Mouse (Mus musculus) adrenal gland, adult (tissue): ENCODE data around the gene Bub1b.
A peak's percentile ranks its signal among the peaks of the same experiment; 100 is the strongest.
"Not testable (repeated sequence)": the region's sequence is repeated elsewhere in the genome, so short reads cannot be mapped to it uniquely, and the experiment has no call there.

Source experiments
- DNase-seq, 2 experiments: peaks; one replicate each; pipeline ENCODE4 v3.0.0; 2022 to 2023; ENCODE audit warnings: low spot score in 1 of 2; ENCODE audit not compliant: inconsistent age in 2 of 2

Gene Bub1b

DNA sequence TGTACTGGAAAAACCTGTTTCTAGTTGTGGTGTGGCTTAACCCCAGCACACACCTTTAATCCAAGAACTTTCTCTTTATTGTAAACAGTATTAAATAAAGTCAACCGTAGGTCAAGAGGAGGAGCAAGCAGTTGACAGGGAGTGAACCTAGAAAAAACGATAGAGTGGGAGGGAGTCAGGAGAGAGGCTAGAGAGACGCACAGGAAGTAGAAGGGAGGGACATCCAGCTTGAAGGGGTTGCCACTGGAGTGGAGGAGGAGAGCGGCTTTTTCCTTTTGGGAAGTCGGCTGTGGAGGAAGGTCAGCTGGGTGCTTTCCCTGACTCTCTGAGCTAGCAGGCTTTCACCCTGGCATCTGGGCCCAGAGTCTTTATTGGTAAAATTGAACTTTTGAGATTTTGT, 9.0 kb downstream of the Bub1b start:
- no peak for DNase-seq

DNA sequence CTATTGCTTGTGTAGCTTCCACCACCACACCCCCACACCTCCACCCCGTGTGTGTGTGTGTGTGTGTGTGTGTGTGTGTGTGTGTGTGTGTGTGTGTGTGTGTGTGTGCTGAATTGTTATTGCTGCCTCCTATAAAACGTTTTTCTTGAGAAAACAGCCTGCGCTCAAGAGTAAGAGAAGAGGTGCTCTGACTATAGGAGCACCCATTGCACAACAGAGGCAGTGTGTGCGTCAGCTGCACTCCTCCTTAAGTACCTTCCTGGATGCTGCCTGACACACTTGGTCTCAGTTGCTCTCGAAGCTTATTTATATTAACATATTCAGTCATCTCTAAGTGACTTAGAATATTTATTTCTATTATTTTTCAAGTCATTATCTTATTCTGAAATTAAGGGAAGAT, 20.0 kb downstream of the Bub1b start:
- no peak for DNase-seq

DNA sequence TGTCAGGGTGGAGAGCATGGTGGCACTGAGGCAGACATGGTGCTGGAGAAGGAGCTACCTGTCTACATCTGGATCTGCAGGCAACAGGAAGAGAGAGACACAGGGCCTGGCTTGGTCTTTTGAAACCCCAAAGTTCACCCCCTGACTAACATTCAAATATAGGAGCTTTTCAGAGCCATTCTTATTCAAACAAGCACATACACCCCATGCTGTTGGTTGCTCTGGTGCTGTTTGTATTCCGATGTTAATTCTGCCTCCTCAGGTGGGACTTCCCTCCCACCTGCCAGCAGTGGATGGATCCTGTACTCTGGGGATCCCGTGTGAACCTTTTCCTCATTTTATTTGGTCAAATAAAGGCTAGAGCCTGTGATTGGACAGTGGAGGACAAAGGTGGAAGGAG, 22.1 kb downstream of the Bub1b start:
- DNase-seq, result no peak

DNA sequence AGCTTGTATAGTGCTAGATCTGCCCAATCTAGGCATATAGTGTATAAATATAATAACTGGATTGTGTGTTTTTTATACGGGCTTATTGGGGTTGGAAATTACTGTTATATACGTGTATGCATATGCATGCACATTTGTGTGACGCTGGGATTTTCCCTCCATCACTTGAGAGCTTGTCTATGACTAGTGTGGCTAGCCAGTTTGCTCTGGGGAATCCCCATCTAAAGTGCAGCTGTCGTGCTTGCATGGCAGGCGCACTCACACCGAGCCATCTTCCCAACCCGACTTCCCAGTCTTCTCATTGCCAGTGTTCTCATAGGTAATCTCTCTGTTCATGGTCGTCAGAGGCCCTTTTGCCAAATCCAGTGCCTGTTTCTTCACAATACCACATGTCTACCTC, 22.6 kb downstream of the Bub1b start:
- no peak for DNase-seq

DNA sequence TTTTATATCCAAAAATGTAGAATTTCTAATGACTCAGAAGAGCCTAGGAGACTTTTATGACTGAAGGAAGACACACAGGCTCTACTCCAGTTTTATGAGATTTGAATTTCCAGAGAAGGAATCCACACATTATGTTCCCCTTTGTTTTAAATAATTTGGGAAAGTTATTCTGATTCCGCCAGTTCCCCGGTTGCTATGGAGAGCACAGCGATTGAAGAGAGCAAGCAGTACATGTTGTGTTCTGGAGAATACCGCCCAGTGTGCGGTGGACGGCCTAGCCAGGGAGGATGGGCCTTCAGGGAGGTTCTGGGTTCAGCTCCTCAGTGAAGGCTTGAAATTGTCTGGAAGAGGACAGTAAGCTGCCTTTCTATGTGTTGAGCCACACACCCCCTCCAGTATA, 31.3 kb downstream of the Bub1b start:
- DNase-seq, result no peak

DNA sequence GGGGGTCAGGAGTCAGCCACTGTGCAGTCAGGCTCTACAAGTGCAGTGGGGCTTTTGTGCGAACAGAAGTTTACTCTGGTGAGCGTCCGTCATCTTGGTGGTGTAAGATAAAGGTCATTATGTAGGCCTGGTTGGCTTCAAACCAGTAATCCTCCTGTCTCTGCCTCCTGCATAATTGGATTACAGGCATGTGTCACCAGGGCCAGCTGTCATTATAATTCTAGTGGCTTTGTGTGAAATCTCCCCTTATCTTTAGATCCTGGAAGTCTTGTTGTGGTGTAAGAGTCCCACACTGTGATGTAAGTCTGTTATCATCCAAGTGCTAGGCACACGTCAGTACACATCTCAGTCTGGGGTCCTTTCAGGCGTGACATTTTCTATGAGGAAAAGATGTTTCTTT, 35.4 kb downstream of the Bub1b start:
- no peak for DNase-seq

DNA sequence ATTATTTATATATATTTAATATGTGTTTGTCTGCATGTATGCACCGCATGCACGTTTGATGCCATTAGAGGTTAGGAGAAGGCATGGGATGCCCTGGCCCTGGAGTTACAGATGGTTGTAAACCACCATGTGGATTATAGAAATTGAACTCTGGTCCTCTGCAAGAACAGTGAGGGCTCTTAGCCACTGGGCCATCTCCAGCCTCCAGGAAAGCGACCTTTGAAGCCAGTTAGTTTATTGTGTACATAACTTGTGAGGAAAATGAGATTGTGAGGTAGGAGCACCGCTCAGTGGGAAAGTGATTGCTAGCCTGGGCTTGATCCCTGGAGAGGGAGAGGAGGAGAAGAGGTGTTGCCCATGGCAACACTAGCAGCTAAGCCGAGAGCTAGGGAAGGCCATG, 39.2 kb downstream of the Bub1b start:
- DNase-seq, result no peak

DNA sequence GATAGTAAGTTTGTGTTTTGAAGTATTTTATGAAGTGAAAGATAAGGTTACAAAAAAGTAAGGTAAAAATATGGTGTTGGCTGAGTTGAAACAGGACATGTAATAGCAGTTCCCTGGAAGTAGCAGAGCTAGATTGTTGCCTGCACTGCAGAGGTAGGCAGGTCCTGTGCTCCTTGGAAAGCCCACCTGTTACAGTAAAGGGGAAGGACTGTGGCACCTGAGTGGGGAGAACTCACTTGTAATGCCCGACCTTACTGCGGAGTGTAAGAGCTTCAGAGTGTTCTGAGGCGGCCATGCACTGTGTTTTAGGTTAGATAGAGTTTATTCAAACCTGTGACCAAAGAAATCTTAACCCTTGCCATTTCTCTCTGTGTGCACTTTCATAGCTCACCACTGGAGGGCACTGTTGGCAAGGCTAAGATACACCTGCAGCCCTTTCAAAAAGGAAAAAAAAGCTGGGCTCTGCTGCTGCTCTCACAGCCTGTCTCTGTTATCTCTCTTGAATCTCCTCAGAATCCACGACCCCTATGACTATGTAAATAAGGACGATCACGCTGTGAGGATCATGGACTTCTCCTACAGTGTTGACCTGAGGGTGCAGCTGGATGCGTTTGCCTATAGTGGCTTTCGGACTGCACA, 40.0 kb downstream of the Bub1b start:
- peak; percentile 61 to 91 for DNase-seq

DNA sequence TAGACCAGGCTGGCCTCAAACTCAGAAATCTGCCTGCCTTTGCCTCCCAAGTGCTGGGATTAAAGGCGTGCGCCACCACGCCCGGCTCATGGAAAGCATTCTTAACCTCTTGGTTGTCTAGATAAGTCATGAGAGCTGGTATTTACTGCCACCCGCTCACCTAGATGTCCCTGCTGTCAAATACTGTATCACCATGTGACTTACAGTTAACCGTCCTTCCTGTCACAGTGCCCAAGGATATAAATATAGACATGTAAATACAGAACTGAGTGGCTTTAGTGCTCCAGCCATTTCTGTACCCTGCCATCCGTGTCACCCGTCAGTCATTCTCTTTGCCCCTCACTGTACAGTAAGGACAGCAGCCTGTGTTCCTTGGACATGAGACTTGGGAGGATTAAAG, 40.7 kb downstream of the Bub1b start:
- no peak for DNase-seq

DNA sequence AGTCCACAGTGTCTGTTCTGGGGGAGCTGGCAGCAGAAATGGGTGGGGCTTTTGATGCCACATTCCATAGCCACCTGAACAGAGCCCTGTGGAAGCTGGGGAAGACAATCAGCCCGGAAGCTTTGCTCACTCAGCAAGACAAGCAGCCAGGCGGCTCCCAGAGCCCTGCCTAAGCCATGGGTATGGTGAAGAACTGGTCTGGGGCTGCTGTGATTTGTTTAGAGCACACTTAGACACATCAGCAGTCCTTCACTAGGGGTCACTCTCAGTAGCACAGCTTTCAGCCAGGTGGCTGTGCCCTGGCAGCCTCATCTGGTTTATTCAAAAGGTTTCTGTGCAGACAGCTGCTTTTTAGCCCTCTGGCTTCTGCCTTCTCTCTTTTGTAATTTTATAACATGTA, 43.1 kb downstream of the Bub1b start:
- DNase-seq, result no peak

DNA sequence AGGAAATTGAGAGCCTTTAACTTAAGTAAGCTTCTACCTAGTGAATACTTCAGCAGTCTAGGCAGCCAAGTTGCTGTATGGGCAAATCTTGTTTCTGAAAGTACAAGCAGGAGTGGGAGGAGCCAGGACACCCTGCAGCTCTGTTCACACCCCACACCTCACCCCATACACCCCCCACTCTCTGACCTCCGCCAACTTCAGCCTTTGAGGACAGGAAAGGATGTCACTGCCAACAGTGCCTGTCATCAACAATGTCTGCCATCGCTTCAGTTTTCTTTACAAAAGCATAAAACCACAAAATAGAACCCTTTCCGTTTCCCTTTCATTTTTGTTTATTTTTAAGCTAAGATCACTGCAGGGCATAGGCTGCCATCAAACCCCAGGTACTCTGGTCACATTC, 44.4 kb downstream of the Bub1b start:
- DNase-seq, result no peak

DNA sequence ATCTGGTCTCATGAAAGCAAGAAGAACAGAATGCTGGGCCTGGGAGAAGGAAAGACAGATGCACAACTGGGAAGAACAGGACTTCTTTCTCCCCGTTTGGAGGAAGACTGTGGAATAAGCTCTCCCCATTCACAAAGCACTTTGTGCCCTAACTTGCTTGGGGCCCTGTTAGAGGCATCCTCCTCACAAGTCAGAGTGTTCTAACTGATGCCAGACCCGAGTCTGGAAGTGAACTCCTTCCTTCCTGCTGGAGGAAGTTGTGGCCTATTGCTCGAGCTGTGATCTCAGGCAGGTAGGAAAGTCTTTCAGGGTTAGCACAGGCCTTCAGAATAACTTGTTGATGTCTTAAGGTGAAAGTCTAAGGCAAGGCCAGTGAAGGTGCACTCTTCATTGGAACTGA, 44.9 kb downstream of the Bub1b start:
- DNase-seq, result no peak

DNA sequence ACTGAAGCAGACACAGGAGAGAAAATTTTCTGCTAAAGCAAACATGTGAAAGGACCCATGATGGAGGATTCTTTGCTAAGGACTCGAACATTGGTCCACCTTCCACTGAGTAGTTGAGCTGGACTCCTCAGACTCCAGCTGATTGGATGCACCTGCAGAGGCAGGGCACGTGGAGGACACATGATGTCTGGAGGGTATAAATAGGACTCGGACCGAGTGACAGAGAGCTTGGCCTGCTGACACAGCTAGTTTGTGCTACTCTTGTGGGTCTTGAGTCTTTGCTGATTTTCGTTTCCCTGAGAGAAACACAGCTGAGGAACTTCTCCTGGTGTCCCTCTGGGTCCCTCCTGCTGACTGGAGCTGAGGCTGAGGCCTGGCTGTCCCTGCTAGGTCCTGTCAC, 48.7 kb downstream of the Bub1b start:
- no peak for DNase-seq

DNA sequence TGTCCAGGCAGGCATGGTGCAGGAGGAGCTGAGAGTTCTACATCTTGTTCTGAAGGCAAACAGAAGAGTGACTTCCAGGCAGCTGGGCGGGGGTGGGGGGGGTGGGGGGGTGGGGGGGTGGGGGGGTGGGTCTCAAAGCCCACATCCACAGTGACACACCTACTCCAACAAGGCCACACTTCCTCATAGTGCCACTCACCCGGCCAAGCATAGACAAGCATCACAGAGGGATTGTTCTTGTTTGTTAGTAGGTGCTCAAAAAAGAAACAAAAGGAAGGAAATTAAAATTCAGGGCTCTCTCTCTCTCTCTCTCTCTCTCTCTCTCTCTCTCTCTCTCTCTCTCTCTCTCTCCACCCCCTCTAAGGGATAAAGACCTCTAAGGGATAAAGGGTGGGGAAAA, 52.7 kb downstream of the Bub1b start:
- DNase-seq, result not testable (repeated sequence)

DNA sequence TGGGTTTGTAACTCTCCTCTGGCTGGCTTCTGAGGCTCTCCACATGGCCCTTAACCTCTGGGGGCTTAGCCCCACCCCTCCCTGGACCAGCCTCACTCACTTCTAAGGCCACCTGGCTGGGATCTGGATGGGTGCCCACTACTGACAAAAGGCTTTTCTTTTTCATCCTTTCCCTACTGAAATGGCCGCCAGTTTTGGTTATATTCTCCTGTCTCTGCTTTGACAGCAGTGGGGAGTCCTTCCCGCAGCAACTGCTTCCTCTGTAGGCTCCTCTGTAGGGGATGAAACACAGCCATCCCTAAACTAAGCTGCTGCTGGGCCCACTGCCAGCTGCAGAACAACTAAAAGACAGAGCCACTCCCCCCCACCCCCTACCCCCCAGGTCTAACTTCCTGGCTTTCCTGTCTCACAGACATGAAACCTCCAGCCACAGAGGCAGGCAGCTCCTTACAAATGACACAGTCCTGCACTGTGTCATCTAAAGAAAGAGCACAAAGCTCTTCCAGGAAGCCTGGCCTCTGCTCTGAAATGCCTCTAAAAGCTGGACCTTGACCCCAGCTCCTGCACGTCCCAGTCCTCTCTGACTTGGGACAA, 58.8 kb downstream of the Bub1b start:
- DNase-seq, result peak in 1 of 2 experiments; percentile 69

DNA sequence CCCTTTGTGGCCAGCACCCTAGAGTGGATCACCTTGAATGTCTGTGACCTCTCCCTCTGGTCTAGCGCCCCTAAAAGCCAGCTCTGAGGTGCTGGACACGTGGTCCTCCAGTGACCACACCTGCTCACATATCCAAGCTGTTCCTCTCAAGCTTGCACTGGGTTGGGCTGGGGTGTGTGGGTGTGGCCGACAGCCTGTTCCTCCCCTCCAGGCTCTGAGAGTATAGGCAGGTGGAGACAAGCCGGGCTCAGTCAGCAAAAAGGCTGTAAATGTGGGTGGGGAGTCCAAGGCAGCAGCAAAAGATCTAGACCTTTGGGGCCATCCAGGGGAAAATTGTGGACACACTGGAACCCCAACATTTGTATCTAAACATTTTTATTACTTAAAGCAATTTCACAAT, 60.4 kb downstream of the Bub1b start:
- DNase-seq, result peak in 1 of 2 experiments; percentile 56

DNA sequence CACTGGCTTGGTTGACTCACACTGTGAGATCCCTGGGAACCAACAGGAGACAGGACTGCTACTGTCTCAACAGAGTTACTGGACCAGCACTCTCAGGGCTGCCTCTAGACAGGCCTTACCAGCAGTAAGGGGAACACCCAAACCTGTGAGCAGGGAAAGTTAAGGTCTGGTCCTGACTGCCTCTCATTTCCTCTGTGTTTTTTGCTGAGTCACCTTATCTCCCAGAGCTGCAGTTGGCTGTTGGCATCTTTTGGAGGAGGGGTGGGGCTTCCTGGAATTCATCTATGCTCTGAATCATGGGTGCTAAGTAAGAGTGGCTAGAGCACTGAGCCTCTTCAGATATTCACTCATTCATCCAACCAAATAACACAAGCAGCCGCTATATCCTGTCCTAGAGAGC, 61.1 kb downstream of the Bub1b start:
- DNase-seq, result peak; percentile 75 to 94

DNA sequence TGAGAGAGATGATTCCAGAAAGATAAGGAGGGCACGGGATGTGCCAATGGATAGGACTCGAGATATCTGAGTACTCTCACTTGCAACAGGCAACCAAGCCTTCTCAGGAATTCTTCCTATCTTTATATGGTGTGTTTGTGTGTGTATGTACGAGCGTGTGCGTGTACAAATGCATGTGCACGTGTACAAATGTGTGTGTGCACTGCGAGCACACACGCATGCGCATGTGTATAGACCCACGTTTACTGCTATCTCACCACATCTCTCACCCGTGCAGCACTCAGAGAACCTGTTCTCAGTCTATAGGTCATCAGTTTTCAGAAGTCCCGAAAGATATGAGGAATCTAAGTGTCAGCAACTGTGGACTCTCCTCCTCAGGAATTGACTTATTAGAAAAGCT, 61.5 kb downstream of the Bub1b start:
- no peak for DNase-seq

DNA sequence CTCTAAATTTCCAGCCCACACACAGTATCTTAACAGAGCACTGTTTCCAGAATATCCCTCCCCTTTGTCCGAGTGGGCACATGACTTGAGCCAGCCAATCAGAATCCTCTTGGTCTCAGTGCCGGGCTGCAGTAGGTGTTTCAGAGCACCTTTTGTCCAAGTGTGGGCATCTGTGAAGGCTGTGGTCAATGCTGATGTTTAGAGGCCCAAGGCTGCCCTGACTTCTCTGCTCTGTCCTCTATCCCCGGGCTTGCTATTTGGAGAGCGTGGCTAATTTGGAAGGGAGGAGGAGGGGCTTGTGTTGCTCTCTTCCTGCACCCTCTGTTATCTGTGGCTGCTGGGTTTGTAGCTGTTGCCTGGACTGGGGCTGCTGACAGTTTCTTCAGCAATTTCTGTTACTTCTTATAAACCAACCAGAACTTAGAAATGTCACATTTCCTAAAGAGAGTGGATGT, 62.0 kb downstream of the Bub1b start:
- peak; percentile 60 to 87 for DNase-seq

DNA sequence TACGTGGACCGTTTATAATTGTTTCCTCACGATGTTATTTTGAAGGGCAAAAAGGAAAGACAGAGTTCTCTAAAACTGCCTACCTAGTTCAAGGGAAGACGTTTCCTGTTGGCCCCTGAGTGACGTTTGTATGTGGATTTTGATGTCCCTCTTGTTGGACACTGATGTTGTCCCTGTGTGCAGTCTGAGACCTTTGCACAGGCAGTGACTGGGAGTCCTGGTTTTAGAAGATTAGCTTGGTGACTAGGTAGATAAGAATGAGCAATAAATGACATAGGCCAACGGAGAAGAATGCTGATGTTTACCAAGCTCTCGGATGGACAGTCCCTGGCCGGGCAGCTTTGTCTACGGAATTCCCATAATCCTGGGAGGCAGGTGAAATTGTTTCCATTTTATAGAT, 63.9 kb downstream of the Bub1b start:
- no peak for DNase-seq

DNA sequence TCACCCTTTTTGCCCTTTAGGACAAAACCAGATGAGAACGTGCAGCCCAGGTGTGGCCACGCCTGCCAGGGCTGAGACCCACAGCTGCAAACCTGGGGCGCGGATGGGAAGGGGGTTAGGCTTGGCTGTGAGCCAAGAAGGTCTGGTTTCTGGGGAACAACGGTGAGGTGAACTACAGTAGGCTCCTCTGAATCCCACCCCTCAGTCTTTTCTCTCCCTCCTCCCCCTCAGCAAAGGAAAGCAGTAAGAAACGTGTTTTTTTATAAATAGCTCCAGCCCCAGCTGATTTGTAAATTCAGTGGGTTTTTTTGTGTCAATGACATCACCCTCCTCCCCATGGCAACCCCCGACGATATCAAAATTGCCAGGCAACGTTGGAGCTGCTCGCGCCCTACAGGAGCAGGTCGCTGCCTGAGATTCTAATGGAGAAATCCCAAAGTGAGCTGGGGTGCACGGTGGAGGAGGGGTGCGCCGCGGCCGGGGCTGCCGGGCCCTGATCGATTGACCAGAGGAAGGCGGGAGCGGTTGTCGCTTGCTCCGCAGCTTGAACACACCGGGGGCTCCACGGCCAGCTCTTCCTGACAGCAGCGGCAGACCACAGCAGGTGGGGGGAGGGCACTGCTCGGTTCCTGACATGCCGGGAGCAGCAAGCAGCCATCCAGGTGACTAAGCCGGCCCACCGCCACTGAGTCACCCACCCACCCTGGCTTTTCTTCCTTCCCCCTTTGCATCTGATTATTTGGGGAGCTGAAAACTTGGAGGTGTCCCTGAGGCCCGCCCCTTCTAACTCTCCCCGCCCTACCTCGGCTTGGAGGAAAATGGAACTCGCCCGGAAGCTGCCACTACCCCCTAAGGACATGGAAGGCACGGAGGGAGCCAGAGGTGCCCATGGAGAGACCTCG, 65.1 kb downstream of the Bub1b start, which contains the start of gene Pak6:
Pak6 (plus strand) TSS at position 402 of the 902 bp plus-strand sequence.
- DNase-seq, result peak in 1 of 2 experiments; percentile 69
